Mouse (Mus musculus) T-helper 2 cell (primary cell): Measurements from ENCODE around the gene Vmn2r98.
"Not testable (repeated sequence)": the region's sequence is repeated elsewhere in the genome, so short reads cannot be mapped to it uniquely, and the experiment has no call there.

ENCODE experiments used
- in situ Hi-C: fragments of 300-600 bp; cut with MboI, MseI; formaldehyde crosslinking; loops from one replicate; pipeline ENCODE4 v1.15.1; 2025; ENCODE audit warnings: high pct_unique_total_duplicates

Gene Vmn2r98

DNA sequence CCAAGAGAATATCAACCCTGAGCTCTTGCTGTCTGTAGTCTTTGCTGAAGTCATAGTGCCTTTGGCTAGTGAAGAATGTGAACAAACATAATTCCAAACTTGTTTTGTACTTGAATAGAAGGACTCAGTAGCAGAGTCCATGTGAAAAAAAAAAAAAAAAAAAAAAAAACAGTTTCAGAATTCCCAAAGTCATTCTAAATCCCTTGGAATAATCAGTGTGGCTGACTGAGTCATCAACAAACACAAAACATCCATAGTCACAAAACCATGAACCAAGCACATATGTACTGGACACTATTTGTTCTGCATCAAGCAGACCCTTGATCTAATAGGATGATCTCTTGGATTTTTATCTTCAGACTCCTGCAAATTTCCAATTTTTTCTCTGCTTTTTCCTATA is at the start of gene Vmn2r98:
Vmn2r98 (plus strand) TSS at position 301 of the 400 bp plus-strand sequence.
- in situ Hi-C loops: not testable (repeated sequence)

DNA sequence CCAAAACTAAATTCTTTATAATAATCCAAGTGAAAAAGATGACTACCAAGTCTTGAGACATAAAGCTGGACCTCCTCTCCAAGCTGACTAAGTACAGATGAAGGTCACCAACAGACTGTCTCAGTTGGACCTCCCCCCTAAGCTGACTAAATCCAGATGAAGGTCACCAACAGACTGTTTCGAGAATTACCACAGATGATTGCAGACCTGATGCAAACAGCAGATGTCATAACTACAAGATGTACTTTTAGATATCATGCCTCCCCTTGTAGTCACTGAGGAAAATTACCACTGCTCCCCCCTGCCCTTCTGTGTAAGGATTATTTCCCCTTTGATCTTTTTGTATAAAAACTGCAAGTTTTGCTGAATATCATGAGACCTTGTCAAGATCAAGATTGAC is 21.8 kb upstream of the Vmn2r98 start:
- in situ Hi-C loops: not testable (repeated sequence)

DNA sequence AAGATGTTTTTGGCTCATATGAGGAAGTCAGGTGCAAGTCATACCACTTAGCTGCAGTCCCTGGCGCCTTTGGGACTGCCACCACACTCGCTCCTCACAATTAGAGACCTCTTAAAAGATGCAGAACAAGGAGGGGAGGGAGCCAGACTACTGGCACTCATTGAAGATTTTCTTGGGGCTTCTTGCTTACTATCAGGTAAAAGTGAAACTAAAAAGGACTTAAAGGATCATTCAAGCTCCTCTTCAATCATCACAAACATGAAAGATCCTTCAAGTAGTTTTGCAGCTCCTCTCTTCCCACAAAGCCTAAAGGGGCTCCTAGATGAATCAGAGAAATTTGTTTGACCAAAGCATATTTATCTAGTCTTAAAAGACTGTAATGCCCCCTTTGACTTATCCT is 21.3 kb upstream of the Vmn2r98 start:
- in situ Hi-C loops: no loop called here

DNA sequence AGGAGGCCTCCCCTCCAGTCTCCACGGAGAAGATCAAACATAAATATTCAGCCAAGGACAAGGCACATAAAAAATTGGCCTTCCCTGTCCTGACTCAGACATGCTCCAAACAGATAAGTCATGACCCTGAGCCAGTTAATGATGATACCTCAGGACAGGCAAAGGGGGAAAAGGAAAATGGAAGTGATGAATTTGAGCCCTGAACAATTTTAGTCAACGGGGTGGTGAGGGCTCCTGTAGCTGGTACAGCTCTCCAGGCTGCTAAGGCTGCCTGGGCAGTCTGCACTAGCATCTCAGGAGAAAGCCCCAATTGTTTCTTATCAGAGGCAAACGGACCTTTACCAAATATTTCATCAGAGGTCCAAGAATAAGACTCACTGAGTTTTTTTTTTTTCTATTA is 20.5 kb upstream of the Vmn2r98 start:
- in situ Hi-C loops: no loop called here
